Mouse (Mus musculus): ENCODE data around the gene Fchsd2.

The Fchsd2 gene

DNA sequence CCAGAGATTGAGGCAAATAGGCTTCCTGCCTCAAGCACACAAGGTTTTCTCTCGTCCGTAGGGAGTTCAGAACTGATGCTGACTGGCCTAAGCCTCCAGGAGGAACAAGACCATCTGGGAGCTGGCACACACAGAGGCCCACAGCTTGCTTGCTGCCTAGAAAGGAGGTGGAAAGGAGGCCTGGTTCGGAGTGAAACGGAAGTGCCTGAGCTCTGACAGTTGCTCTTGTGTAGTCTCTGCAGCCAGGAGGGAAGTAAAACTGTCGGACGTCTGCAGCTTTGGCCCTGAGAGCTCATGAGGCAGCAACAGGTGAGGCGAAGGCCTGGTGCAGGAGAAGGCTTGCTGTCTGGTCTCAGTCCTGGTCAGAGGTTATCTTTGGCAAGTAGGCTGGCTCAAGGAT lies at the start of gene Fchsd2:
Gene Fchsd2, plus strand, starts transcription at position 246 of the 400 bp plus-strand sequence.
- no peak for DNase-seq

DNA sequence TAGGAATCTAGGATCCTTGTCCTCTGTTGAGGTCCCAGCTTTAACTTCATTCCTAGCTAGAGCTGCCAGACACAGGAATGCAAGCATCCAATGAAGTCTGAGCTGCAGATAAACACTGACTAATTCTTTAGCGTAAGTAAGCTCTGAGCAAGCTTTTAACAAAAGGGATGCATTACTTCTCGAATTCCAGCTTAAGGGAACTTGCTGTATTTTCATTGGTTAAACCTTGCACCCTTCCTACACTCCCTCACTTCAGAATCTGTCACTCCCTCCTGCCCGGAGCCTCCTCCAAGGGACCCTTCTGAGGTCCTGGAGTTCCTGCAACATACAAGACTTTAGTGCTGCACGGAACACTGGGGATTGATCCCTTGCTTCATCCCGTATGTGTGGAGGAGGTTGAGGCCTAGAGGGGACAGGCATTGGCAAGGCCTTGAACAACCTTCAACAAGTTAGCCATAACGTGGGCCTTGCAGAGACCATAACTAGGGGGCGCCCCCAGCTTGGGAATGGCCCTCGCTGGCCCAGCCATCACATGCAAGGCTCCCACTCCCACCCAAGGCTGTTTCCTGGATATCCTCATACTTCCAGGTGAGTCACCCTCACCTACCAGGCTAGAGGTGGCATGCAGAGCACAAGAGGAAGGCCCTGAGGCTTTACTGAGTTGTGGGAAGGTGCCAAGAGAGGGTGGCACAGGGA lies 48.7 kb upstream of the Fchsd2 start:
- DNase-seq: no peak

DNA sequence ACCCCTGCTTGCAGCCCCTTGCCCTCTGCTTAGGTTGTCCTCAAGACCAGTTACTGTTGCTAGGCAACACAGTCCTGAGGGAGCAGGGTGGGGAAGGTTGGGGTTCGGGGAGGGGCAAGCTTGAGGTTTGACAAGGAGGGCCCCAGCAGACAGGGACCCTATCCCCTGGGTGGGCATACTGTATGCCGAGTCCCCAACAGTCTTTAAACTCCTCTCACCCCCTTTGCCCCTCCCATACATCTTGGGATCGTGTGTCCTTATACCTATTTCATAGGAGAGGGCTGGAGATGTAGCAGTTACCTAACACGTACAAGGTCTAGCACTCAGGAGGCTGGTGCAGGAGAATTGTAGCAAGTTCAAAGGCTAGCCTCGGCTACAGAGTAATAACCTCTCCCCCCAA lies 44.4 kb upstream of the Fchsd2 start:
- no peak for DNase-seq

DNA sequence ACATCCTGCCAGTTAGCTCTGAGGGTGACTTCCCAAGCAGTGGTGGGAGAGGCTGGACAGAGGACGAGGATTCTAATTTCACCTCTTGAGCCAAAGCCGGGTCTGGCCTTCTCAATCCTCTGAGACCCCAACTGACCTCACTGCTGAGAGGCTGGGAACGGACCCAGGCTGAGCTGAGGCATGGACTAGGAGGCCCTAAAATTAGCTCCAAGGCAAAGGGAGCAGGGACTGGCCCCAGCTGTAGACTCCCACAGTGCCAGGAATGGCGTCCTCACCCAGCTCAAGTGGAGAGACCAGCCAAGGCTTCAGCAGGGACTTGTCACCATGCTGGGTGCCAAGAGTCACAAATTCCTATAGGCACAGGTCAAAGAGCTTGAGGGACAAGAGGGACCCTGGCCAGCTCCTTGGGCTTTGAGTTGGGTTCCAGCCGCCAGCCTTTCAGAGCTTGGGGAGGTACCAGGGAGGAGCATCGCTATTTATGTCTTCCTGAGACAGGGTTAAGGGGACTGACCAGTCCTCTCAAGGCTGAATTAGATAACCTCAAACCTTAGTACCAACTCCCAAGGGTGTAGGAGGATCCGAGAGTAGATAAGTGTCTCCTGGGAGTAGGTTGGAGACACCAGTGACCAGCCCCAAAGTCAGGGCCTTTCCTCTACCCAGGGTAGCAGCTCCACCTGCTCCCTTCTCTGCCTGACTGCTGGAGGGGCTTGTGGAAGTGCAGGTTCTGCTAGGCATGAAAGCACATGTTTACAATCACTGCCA lies 43.2 kb upstream of the Fchsd2 start:
- DNase-seq: no peak

DNA sequence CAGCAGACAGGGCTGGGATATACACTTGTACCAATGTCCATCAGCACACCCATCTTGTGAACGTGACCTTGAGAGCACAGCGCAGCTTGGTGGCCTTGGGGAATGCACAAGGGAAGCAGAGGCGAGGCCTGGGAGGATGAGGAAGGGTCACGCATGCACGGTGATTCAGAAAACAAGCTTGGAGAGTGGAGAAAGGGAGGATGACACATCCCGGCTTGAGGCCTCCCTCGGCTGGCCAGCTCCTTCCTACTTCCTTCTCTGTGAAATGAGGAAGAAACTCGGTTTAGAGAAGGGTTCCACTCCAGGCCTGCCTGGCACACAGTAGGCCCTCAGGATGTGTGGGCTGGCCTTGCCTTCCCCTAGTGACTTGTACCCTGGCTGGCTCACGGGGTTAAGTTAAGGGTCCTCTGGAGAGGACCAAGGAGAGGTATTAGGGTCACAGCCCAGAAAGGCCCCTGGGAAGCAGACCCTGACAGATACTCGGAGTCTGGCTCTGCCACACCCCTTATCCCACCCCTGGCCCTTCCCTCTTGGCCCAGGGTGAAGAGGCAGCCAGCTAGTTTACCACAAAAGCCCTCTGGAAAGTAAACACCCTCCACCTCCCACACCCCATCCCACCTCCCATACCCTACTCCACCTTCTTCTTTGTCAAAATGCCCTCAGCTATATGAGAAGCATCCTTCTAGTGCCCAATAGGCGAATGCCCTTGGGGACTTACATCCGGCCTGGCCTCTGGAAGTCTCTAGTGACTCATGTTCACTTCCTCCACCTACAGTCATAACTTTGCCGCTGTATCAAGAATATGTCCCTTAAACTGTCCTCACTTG lies 41.7 kb upstream of the Fchsd2 start:
- DNase-seq: no peak

DNA sequence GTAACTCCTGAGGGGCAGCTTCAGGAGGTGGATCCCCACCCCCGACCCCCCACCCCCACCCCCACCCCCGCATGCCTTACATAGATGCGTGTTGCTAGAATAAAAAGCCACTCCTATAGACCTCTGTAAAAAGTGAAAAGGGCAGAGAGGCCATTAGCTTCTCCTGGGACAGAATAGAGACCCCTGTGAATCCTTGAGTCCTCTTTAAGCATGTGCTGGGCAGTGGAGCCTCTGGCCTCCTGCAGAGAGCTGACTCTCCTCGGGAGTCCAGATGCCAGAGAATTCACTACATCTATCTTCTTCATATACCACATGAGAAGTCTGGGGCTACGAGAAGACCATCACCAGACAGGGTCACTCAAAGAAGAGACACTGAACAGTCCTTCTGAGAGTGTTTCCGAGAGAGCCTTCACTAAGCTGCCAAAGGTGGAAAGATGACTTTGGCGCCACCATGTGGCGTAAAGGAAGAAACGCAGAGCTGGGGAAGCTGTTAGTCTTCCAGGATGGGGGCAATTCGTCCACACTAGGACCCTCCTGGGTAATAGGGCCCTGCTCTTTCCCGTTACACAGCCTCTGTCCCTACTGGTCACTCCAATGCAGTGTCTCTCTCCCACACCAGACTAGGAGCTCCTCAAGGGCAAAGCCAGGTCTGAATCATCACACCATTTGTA lies 41.0 kb upstream of the Fchsd2 start:
- peak; percentile 83 for DNase-seq

DNA sequence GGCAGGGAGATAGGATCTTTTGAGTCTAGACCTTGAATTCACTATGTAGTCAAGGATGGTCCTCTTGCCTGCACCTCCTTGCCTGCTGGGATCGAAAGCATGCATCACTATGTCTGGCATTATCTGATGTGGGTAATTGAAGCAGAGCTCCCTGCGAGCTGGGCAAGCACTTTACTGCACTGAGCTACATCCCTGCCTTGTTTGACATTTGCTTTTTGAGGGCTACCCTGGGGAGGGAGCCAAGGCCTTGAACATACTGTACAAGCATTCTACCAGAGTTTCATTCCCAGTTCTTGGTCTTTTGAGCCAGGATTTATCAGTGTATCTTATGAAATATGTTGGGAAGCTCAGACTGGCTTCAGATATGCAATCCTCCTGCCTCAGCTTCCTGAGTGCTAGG lies 39.5 kb upstream of the Fchsd2 start:
- no peak for DNase-seq

DNA sequence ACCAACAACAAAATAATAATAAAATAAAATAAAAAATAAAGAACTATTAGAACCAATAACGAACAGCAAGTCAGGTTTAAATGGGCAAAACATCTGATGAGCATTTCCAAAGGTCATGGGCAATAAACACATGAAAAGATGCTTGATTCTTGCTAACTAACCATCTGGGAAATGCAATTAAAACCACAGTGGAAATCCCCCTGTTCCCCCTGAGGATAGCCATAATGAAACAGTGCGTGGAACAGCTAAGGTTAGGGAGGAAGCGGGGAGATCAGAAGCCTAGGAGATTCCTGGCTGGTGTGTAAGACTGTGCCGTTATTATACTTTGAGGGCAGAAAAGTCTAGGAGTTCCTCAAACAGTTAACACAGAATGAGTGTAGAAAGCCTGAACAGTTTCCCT lies 35.4 kb upstream of the Fchsd2 start:
- no peak for DNase-seq

DNA sequence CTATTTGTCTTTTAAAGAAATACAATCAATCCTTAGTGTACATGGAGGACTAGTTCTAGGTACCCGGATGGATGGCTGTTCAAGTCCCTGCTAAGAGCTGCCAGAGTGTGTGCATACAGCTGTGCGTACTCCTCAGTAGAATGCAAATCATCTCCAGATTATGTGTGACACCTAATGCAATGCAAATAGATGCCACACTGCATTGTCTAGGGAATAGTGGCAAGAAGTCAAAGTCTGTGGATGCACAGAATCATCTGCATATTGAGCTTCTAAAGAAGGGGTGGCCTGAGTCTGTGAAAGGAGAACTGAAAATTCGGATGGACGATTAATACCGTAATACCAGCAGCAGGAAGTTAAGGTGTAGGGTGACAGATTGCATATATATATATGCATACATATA lies 33.5 kb upstream of the Fchsd2 start:
- no peak for DNase-seq

DNA sequence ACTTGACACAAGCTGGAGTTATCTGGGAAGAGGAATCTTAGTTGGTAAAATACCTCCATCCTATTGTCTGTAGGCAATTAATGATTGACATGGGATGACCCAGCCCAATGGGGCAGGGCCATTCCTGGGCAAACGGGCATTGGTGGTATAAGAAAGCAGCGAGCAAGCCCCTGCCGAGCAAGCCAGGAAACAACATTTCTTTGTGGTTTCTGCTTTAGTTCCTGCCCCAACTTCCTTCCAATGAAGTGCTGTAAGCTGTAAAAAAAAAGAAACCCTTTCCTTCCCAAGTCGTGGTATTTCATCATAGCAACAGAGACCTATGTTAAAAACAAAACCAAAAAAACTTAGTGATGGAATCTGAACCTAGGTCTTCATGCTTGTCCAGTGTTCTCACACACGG lies 32.2 kb upstream of the Fchsd2 start:
- DNase-seq: no peak

DNA sequence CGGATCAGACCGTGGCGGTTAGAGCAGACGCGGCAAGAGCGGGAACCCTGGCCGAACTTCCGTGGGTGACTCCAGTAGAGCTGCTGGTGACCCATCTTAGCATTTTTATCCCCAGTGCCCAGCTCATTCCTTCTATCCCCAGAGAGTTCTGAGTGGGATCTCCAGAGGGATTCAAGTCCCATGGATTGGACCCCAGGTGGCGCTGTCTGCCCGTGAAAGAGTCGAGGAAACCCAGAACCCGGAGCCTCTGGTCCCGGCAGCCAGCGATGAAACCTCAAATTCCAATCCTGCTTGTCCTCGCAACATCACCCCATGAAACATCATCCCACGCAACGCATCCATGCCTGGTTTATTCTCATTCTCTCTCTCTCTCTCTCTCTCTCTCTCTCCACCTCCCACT lies 31.3 kb upstream of the Fchsd2 start:
- DNase-seq: peak; percentile 87

DNA sequence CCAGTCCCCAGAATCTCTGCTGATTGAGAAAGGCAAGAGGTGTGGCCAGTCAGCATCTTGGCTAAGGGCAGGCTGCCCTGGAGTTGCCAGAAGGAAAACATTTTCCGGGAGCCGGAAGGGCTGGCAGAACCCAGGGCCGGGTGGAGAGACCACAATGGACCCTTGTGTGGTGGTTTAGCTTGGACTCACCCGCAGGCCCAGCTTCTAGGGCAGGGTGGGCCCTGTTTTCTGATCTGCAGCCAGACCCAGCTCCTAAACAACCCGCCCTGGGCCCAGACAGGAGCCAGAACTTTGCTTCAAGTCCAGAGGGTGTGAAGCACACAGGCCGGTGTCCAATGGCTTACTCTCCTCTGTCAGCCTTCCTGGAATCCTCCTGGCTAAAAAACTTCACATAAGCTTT lies 30.4 kb upstream of the Fchsd2 start:
- DNase-seq: no peak

DNA sequence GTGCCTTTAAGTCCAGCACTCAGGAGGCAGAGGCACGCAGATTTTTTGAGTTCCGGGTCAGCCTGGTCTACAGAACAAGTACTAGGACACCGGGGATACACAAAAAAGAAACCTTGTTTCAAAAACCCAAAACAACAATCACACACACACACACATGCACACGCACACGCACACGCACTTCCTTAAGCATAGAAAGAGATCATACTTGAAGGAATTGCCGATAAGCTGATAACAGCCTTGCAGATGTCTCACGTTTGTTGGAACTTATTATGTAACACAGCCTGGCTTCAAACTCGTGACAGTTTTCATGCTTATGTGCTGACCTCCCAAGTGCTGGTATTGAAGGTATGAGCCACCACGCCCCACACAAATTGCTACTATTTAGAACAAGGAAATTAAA lies 29.1 kb upstream of the Fchsd2 start:
- DNase-seq: no peak

DNA sequence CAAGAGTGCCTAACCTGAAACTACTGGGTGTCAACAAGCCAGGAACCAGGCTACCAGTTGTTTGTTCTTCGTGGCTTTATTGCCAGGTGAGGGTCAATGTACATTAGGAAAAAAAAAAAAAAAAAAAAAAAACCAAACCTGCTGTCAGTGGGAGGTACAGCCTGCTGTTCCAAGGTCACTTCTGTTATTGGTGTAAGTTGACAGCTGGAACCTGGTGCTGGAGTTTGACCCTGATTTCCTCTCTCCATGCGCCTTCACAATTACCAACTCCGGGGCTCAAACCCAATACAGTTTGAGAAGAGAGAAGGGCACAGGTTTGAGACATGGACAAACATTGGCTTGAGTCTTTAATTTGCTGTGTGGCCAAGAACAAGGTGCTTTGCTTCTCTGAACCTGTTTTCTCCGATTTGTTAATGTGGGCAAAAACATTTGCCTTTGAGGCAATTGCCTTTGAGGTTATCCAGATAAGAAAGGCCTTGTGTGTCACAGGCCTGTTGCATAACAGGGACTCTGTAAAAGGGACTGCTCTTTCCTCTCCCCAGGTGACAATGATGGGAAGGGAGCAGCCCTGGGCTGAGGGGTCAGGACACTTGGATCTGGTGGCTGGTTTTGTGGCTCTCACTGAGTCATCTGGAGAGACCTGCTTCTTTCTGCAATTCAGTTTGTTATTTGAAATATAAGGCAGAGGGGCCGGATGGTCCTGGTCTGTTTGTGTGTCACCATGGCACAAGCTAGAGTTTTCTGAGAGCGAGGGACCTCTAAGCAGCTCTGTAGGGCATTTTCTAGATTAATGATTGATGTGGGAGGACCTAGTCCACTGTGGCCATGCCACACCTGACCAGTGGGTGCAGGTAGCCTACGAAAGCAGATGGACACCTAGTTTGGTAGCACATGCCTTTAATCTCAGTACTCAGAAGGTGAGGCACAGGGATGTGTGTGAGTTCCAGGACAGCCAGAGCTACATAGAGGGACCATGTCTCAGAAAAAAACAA lies 27.7 kb upstream of the Fchsd2 start:
- DNase-seq: no peak

DNA sequence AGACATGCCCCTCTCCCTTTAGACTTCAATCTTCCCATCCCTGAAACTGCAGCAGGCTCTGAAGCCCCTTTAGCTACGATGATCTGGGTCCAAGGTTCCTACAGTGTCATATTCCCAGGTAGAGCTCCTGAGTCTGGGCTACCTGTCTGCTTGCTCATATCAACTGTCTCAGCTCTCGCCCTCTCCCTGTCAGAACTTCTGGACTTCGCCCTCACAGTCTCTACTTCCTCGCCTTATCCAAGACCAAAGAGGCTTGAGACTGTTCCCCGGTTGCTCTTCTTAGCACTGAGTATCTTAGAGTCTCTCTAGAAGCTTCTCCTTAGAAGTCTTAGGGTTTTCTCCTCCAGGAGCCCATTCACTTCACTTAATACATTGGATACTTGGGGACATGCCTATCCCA lies 26.7 kb upstream of the Fchsd2 start:
- DNase-seq: no peak

DNA sequence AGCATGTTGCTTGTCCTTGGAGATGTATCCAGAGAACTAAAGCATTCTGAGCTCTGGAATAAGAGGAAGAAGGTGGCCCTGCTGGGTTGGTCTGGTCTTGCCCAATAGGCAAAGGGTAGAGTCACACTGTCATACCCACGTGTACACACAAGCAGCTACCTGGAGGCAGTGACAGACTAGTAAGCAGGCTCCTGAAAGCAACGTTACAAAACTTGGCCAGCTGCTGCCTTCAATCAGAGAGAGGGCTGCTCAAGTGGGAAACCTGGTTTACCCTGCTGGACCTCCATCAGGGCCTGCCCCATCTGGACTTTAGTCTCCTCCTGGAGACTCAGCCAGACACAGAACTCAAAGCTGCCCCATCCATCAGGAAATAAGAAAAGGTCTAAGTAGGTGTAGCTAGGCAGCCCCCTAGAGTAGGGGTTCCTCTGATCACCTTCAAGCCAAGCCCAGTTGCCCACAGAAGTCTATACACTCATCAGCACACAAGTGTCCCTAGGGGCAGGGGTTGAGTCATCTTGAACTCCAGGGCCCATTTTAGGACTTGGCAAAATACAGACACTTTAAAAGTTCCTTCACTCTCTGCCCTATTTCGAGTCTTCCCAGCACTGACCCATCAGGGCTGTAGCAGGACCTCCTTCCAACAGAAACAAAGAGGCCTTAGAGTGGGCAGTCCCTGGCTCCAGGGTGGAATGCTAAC lies 25.9 kb upstream of the Fchsd2 start:
- no peak for DNase-seq

DNA sequence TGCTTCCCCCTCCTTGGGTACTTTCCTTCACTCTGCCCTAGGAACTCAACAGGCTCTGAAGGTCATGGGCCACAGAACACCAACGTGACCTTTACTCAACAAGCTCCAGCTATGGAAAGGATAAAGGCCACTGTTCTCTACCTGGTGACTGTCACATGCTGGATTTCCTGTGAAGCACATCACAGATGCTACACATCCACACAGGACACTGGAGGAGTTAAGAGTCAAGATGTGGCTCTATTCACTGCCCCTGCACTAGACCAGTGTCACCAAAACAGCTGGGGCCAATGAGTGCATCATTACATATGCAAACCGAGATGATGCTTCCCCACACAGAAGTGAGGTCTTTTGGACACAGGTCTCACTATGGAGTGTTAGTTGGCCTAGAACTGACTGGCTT lies 25.1 kb upstream of the Fchsd2 start:
- no peak for DNase-seq

DNA sequence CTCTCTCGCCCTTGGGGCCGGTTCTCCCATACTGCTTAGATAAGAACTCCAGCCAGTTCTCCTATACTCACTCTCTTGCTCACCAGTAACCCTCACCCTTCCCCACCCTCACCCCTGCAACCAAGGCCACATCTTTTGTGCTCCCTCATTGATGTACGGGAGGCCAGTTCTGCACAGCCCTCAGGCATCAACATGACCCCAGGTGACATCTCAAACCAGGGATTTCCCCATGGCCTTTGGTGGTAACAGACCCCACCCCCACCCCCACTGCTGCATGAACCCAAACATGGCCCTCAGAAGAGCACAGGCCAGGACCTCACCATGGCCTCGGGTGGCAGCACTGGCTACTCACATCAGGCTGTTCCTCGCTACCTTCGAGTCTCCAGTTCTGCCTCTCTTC lies 23.4 kb upstream of the Fchsd2 start:
- DNase-seq: no peak

DNA sequence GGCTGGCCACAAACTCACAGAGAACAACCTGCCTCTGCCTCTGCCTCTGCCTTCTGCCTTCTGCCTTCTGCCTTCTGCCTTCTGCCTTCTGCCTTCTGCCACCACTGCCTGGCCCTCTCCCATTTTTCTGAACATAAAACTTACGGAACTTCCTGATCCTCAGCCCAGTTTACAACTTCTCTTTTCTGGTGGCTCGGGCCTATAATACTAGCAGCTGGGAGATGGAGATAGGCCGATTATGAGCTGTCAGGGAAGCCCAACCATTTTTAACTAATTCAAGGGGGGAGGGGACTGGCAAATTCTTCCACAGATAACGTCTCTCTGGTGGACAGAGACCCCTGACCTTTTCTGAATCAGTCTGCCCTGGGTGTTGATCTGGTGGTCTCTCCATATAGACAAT lies 22.3 kb upstream of the Fchsd2 start:
- no peak for DNase-seq

DNA sequence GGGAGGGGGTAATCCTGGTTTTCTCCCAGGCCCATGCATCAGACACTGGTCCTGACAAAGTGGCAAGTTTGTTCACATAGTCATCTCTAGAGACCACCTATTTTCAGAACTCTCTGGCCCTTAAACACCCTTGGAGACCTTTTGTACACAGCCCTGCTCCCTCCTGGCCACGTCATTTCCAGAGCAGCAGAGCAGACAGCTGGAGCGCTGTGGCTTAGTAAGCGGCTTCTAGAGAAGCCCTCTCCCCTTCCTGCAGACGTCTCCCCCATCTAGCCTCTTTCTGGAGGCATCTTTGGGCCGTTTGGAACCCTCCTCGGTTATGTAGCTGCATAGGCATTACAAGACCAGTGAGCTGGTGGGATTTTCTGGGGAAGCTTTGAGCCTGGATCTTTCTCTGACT lies 21.6 kb upstream of the Fchsd2 start:
- DNase-seq: no peak

DNA sequence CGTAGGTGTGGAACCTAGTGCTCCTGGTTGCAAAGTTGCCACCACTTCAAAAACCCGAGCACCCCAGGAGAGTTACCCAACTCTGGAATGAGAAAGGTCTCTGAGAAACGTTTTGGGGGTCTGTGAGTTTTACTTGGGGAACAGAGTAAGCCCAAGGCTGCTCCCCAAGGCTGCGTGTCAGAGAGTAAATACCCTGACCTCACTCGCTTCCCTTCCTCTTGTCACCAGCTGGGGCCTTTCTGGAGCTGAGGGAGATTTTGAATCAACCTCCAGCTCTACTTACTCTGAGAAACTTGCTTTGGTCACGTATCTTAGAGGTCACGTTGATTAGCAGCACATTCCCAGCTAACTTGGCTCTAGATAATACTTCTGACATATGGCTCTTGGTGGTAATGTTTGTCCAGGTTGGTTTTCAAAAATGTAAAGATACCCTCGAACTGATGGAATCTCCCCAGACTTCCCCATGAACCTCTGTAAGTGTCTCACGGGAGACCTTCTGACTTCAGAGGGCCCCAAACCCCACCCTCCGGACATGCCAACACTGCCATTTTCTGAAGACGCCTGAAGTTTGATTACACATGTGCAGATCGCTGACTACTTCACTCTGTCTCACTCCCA lies 20.4 kb upstream of the Fchsd2 start:
- no peak for DNase-seq
